Mouse (Mus musculus) cortical plate, adult 2 months (tissue): ENCODE results near the gene Dhx40.

Source experiments
- CTCF ChIP-seq: fragments of 200-500 bp; IDR thresholded peaks from 2 replicates; pipeline ENCODE4 v1.5.1; 2011; ENCODE audit warnings: mild to moderate bottlenecking, control low read depth, low read length; ENCODE audit not compliant: insufficient read depth; ENCODE audit errors: extremely low read depth
- POLR2A ChIP-seq: fragments of 200-500 bp; IDR thresholded peaks from 2 replicates; pipeline ENCODE4 v1.6.1; 2011; ENCODE audit warnings: mild to moderate bottlenecking, low read length, control low read depth; ENCODE audit not compliant: insufficient read depth; ENCODE audit errors: extremely low read depth

- no peak for TF ChIP-seq CTCF
- no peak for TF ChIP-seq POLR2A
These were observed 33.1 kb upstream of the Dhx40 start for GRCm38 (mm10) chr11:86840511-86841154.
